Mouse (Mus musculus) embryonic fibroblast, embryonic 13.5 days (primary cell): ENCODE measurements around the gene Pfkm.

Source experiments
- CTCF ChIP-seq: IDR thresholded peaks from 2 replicates; pipeline ENCODE4 v1.5.1; 2011; ENCODE audit warnings: mild to moderate bottlenecking, control low read depth, low read length, moderate library complexity, borderline replicate concordance; ENCODE audit not compliant: insufficient read depth
- POLR2A ChIP-seq: IDR thresholded peaks from 2 replicates; pipeline ENCODE4 v1.6.1; 2011; ENCODE audit warnings: low read depth, mild to moderate bottlenecking, control low read depth, low read length, moderate library complexity

GRCm38 (mm10) chr15:98092372-98093120, at the start of gene Pfkm:
- no peak for TF ChIP-seq CTCF
- no peak for TF ChIP-seq POLR2A
